ENCODE assay signal across 23 mouse cellular contexts in genomic region chr5:135720121-135720520, GRCm38 (mm10). TPM values are rescaled to one million over a fixed set of nuclear protein-coding genes. Genes with fewer than 3 reads are reported as not detected.
DNase-seq lines count a peak whose midpoint lies in the region; TF ChIP-seq lines count a peak whose summit lies in the region.
"Had no signal": no experiment of that assay in that cellular context is flagged by ENCODE, and none has a peak within 500 bp of the region (broad histone marks: within the 10 kb centered on the region; RNA-seq: fewer than 3 reads in every experiment).

No protein-coding gene starts in this region.

- H3K36me3 ChIP-seq in hindbrain, embryonic 10.5 days, result peaks cover 55% of the 10 kb centered on the region

- no peak overlapping the region for H3K4me3 ChIP-seq in gastrocnemius, adult 2 months
- no peak overlapping the region for H3K4me3 ChIP-seq in hindbrain, embryonic 10.5 days
- H3K4me3 ChIP-seq: embryonic facial prominence, embryonic 13.5 days; forebrain, embryonic 10.5 days; heart, embryonic 10.5 days; hindbrain, embryonic 13.5 days; intestine, embryonic 15.5 days had no signal

- H3K27me3 ChIP-seq in hindbrain, embryonic 10.5 days (ENCODE audit: insufficient read depth, poor library complexity, severe bottlenecking), result no peaks in the 10 kb centered on the region
- H3K27me3 ChIP-seq: CH12.LX; embryonic facial prominence, embryonic 13.5 days; hindbrain, embryonic 13.5 days; intestine, embryonic 15.5 days had no signal

- no peak for TF ChIP-seq CTCF in gastrocnemius, adult 2 months (IDR thresholded peaks at IDR 0.05)

- WGBS in hindbrain, embryonic 10.5 days, result 88% methylated on average over 3 of the region's 3 CpGs

- no peak for DNase-seq in gastrocnemius, adult 2 months
- DNase-seq in gastrocnemius, postnatal 25 days, result no peak
- DNase-seq in kidney, adult 9 months, result peak; percentile 39
- DNase-seq in kidney, postnatal 36 days, result no peak
- peak; percentile 39 for DNase-seq in fat pad, adult 2 months (ENCODE audit: extremely low read depth, low read depth, low spot score)
- no peak for DNase-seq in spleen, postnatal 10 days (ENCODE audit: low spot score in 2 of 2)
- no peak for DNase-seq in hindbrain, embryonic 10.5 days (ENCODE audit: low spot score)
- DNase-seq: adrenal gland, adult 2 months; adrenal gland, postnatal 25 days; cerebellum, adult 11 months; cerebellum, adult 8-10 months; cerebellum, postnatal 14 days; embryo, embryonic 11 days; gastrocnemius, postnatal 14 days; heart, postnatal 4 days; kidney, adult 18-20 months had no signal

- peaks cover 41% of the 10 kb centered on the region for H3K4me1 ChIP-seq in hindbrain, embryonic 10.5 days (replicated peaks)

- intact Hi-C loops in gastrocnemius, adult 2 months (cut with DNase I), result no loop called here

- no peaks in the 10 kb centered on the region for H3K9me3 ChIP-seq in hindbrain, embryonic 10.5 days
- H3K9me3 ChIP-seq: embryonic facial prominence, embryonic 13.5 days; forebrain, embryonic 10.5 days; heart, embryonic 10.5 days; hindbrain, embryonic 13.5 days; intestine, embryonic 15.5 days had no signal

- 0 out of 2 replicates have a peak overlapping the region, but pooled peaks have one; percentile 24 for H3K27ac ChIP-seq in gastrocnemius, adult 2 months
- no peak overlapping the region for H3K27ac ChIP-seq in hindbrain, embryonic 10.5 days
- H3K27ac ChIP-seq: embryonic facial prominence, embryonic 13.5 days; forebrain, embryonic 10.5 days; heart, embryonic 10.5 days; hindbrain, embryonic 13.5 days; intestine, embryonic 15.5 days had no signal

RNA-seq across cellular contexts. Expression of gene Tmem120a, which starts 24.1 kb away (rescaled TPM):
- 1 to 10 TPM; 7.6 to 8.3 TPM for total RNA-seq in gastrocnemius, adult 2 months (2021)
- 10 to 100 TPM in 1 of 2 experiments, 1 to 10 TPM in 1; 5.6 to 10.5 TPM for total RNA-seq in gastrocnemius, postnatal 25 days (2021)
- 67.0 and 74.3 TPM in 2 replicates for polyA plus RNA-seq in hindbrain, embryonic 10.5 days (2016; fragmentation: Nextera tagmentation; extraction: Ambion mirVana)

RNA-seq across cellular contexts. Expression of gene Por, which starts 50.3 kb away (rescaled TPM):
- 10 to 100 TPM; 31.4 to 32.7 TPM for total RNA-seq in gastrocnemius, adult 2 months (2021)
- total RNA-seq in gastrocnemius, postnatal 25 days (2021), result 10 to 100 TPM; 23.5 to 39.7 TPM
- 105 and 106 TPM in 2 replicates for polyA plus RNA-seq in hindbrain, embryonic 10.5 days (2016; fragmentation: Nextera tagmentation; extraction: Ambion mirVana)

RNA-seq across cellular contexts. Expression of gene Styxl1, which starts 58.1 kb away (rescaled TPM):
- not detected for total RNA-seq in gastrocnemius, adult 2 months (2021)
- not detected for total RNA-seq in gastrocnemius, postnatal 25 days (2021)
- 0.24 and 0.43 TPM in 2 replicates for polyA plus RNA-seq in hindbrain, embryonic 10.5 days (2016; fragmentation: Nextera tagmentation; extraction: Ambion mirVana)
- total RNA-seq: CH12.LX; common myeloid progenitor, adult 5-6 weeks; gastrocnemius, postnatal 14 days; heart, postnatal 4 days had no signal

RNA-seq across cellular contexts. Expression of gene Mdh2, which starts 58.2 kb away (rescaled TPM):
- 1,000 to 10,000 TPM in 1 of 2 experiments, 100 to 1,000 TPM in 1; 910 to 1,211 TPM for total RNA-seq in gastrocnemius, adult 2 months (2021)
- 1,000 to 10,000 TPM; 1,176 to 1,179 TPM for total RNA-seq in gastrocnemius, postnatal 25 days (2021)
- polyA plus RNA-seq in hindbrain, embryonic 10.5 days (2016; fragmentation: Nextera tagmentation; extraction: Ambion mirVana), result 609 and 683 TPM in 2 replicates

Comparison
In these comparisons a context has a peak if more than half of its experiments do, and no peak if none do; other contexts are left out.
1. DNase-seq: peak in kidney, adult 9 months (single experiment) and fat pad, adult 2 months (single experiment); none in gastrocnemius, adult 2 months (single experiment), gastrocnemius, postnatal 25 days (single experiment), kidney, postnatal 36 days (0 of 2), spleen, postnatal 10 days (0 of 2) and hindbrain, embryonic 10.5 days (single experiment).